Mouse (Mus musculus) hindbrain, embryonic 11.5 days (tissue): ENCODE measurements around the gene Wwc2. TPM values are rescaled to one million over a fixed set of nuclear protein-coding genes. Genes with fewer than 3 reads are reported as not detected.

Source experiments
- ATAC-seq: fragments of 200-750 bp; cut with Nextera tagmentation; 2 replicates; pipeline ENCODE4 v1.8.0; 2017; ENCODE audit warnings: mild to moderate bottlenecking, moderate TSS enrichment, moderate library complexity; ENCODE audit not compliant: low FRiP score
- DNase-seq: peaks from one replicate; pipeline ENCODE4 v3.0.0-alpha.2; 2015; ENCODE audit warnings: low spot score
- H3K27ac ChIP-seq: fragments of 300-500 bp; sonication (generic); 2 replicates; pipeline ENCODE4 v1.5.1; 2014; ENCODE audit warnings: mild to moderate bottlenecking, low read depth, low read length
- H3K27me3 ChIP-seq: fragments of 300-500 bp; sonication (generic); 2 replicates; pipeline ENCODE4 v1.6.1; 2014; ENCODE audit warnings: mild to moderate bottlenecking, low read length, moderate library complexity, mixed read lengths; ENCODE audit not compliant: control insufficient read depth, insufficient read depth
- H3K36me3 ChIP-seq: fragments of 300-500 bp; sonication (generic); 2 replicates; pipeline ENCODE4 v1.6.1; 2014; ENCODE audit warnings: mild to moderate bottlenecking, low read length, moderate library complexity, mixed read lengths; ENCODE audit not compliant: control insufficient read depth, insufficient read depth
- H3K4me1 ChIP-seq: fragments of 300-500 bp; sonication (generic); replicated peaks from 2 replicates; pipeline ENCODE4 v1.6.1; 2014; ENCODE audit warnings: low read length, mixed read lengths; ENCODE audit not compliant: control insufficient read depth, insufficient read depth
- H3K4me2 ChIP-seq: fragments of 300-500 bp; sonication (generic); replicated peaks from 2 replicates; pipeline ENCODE4 v1.6.1; 2014; ENCODE audit warnings: mild to moderate bottlenecking, low read depth, low read length
- H3K4me3 ChIP-seq: fragments of 300-500 bp; sonication (generic); 2 replicates; pipeline ENCODE4 v1.5.1; 2014; ENCODE audit warnings: low read depth, low read length
- H3K9ac ChIP-seq: fragments of 300-500 bp; sonication (generic); 2 replicates; pipeline ENCODE4 v1.6.1; 2014; ENCODE audit warnings: low read depth, low read length
- H3K9me3 ChIP-seq: fragments of 300-500 bp; sonication (generic); 2 replicates; pipeline ENCODE4 v1.6.1; 2016; ENCODE audit warnings: low read length; ENCODE audit not compliant: control insufficient read depth
- WGBS: fragments of 180-500 bp; shearing (Covaris S2); extraction: QIAGEN DNeasy Blood & Tissue Kit; methylation state at CpG from one replicate; pipeline ENCODE4 v1.1.7; 2014; 5-methylcytosine and 5-hydroxymethylcytosine counted together
- polyA plus RNA-seq: library from polyadenylated mRNA; unstranded; fragments of >200 nt; fragmentation: Nextera tagmentation; extraction: Ambion mirVana; gene quantifications from 2 replicates; pipeline ENCODE4 v1.2.1, GENCODE M21; 2014

Wwc2 gene
- 8.6 and 10.0 TPM in 2 replicates for polyA plus RNA-seq

GRCm38 (mm10) chr8:47990911-47991820, at the start of gene Wwc2:
Gene Wwc2, minus strand, starts transcription at chr8:47990924.
- Histone ChIP-seq H3K4me1 (no peaks in the 10 kb centered on the region; the same call in 1 of the 2 replicates), H3K27ac (peak within 1 kb of the TSS; percentile 76), H3K4me2 (peak within 1 kb of the TSS; percentile 92), H3K27me3 (no peaks in the 10 kb centered on the region), H3K9ac (peak within 1 kb of the TSS; percentile 77), H3K9me3 (no peaks in the 10 kb centered on the region), H3K36me3 (no peaks in the 10 kb centered on the region), H3K4me3 (peak within 1 kb of the TSS; percentile 73)
- DNase-seq (peak; percentile 67), ATAC-seq (peak; percentile 71)
- under 1% methylated on average over 35 of the region's 46 CpGs for WGBS

- ATAC-seq, result no peak
Measured at GRCm38 (mm10) chr8:48038261-48038934, 47.7 kb upstream of the Wwc2 start.

GRCm38 (mm10) chr8:48032046-48032445, 41.3 kb upstream of the Wwc2 start:
- Histone ChIP-seq H3K9ac (no peak overlapping the region), H3K27ac (no peak overlapping the region), H3K4me1 (no peaks in the 10 kb centered on the region), H3K4me2 (no peak overlapping the region), H3K9me3 (no peaks in the 10 kb centered on the region), H3K27me3 (no peaks in the 10 kb centered on the region), H3K4me3 (no peak overlapping the region), H3K36me3 (no peaks in the 10 kb centered on the region)
- WGBS, result 40% methylated on average over 2 of the region's 2 CpGs
- ATAC-seq (no peak), DNase-seq (no peak)

More at GRCm38 (mm10) chr8:48038261-48038934, 47.7 kb upstream of the Wwc2 start:
- WGBS, result 81% methylated on average over 7 of the region's 7 CpGs
- Histone ChIP-seq H3K4me1 (no peaks in the 10 kb centered on the region), H3K9me3 (no peaks in the 10 kb centered on the region), H3K4me3 (no peak overlapping the region), H3K27me3 (no peaks in the 10 kb centered on the region), H3K4me2 (no peak overlapping the region), H3K36me3 (no peaks in the 10 kb centered on the region), H3K9ac (no peak overlapping the region), H3K27ac (no peak overlapping the region)
- no peak for DNase-seq

- Histone ChIP-seq H3K9me3 (no peaks in the 10 kb centered on the region), H3K27me3 (no peaks in the 10 kb centered on the region), H3K4me3 (no peak overlapping the region), H3K27ac (no peak overlapping the region), H3K4me1 (no peaks in the 10 kb centered on the region), H3K9ac (no peak overlapping the region), H3K36me3 (no peaks in the 10 kb centered on the region), H3K4me2 (no peak overlapping the region)
- no peak for ATAC-seq
- 64% methylated on average over 1 of the region's 1 CpGs for WGBS
- DNase-seq, result no peak
Measured at GRCm38 (mm10) chr8:48030667-48031066, 39.9 kb upstream of the Wwc2 start.

- no peaks in the 10 kb centered on the region for H3K9me3 ChIP-seq
- no peak overlapping the region for H3K9ac ChIP-seq
- no peak overlapping the region for H3K27ac ChIP-seq
- H3K4me3 ChIP-seq, result no peak overlapping the region
- no peak for DNase-seq
- H3K36me3 ChIP-seq, result no peaks in the 10 kb centered on the region
- ATAC-seq, result no peak
- no peaks in the 10 kb centered on the region for H3K4me1 ChIP-seq
- H3K27me3 ChIP-seq, result no peaks in the 10 kb centered on the region
- WGBS, result 74% methylated on average over 11 of the region's 11 CpGs
- H3K4me2 ChIP-seq, result no peak overlapping the region
Measured at GRCm38 (mm10) chr8:48026796-48027195, 36.1 kb upstream of the Wwc2 start.

- no peak for ATAC-seq
- WGBS, result 76% methylated on average over 8 of the region's 8 CpGs
- H3K27ac ChIP-seq, result no peak overlapping the region
Measured at GRCm38 (mm10) chr8:48023206-48023605, 32.5 kb upstream of the Wwc2 start.

GRCm38 (mm10) chr8:48019737-48020136, 29.0 kb upstream of the Wwc2 start:
- no peaks in the 10 kb centered on the region for H3K9me3 ChIP-seq
- WGBS, result 89% methylated on average over 2 of the region's 2 CpGs
- H3K36me3 ChIP-seq, result no peaks in the 10 kb centered on the region
- no peak overlapping the region for H3K27ac ChIP-seq
- H3K4me3 ChIP-seq, result no peak overlapping the region
- H3K4me2 ChIP-seq, result no peak overlapping the region
- DNase-seq, result no peak
- no peak for ATAC-seq
- no peaks in the 10 kb centered on the region for H3K27me3 ChIP-seq
- H3K9ac ChIP-seq, result no peak overlapping the region
- H3K4me1 ChIP-seq, result no peaks in the 10 kb centered on the region

More at GRCm38 (mm10) chr8:48023206-48023605, 32.5 kb upstream of the Wwc2 start:
- Histone ChIP-seq H3K4me3 (no peak overlapping the region), H3K4me1 (no peaks in the 10 kb centered on the region), H3K27me3 (no peaks in the 10 kb centered on the region), H3K9me3 (no peaks in the 10 kb centered on the region), H3K9ac (no peak overlapping the region), H3K36me3 (no peaks in the 10 kb centered on the region), H3K4me2 (no peak overlapping the region)
- no peak for DNase-seq

- Histone ChIP-seq H3K27ac (no peak overlapping the region), H3K4me1 (no peaks in the 10 kb centered on the region), H3K9me3 (no peaks in the 10 kb centered on the region), H3K27me3 (no peaks in the 10 kb centered on the region), H3K9ac (no peak overlapping the region), H3K4me2 (no peak overlapping the region), H3K4me3 (no peak overlapping the region), H3K36me3 (no peaks in the 10 kb centered on the region)
- DNase-seq (peak; percentile 90), ATAC-seq (peak; percentile 49; the same call in 1 of the 2 replicates)
- WGBS, result 34% methylated on average over 8 of the region's 8 CpGs
Measured at GRCm38 (mm10) chr8:48016538-48016937, 25.8 kb upstream of the Wwc2 start.
